Mouse (Mus musculus): ENCODE data around the gene Aldh1l1.

Aldh1l1 gene

GRCm38 (mm10) chr6:90486176-90486921 lies at the start of gene Aldh1l1:
TSS of gene Aldh1l1 (plus strand) at chr6:90486427.
- DNase-seq (ENCODE audit: low read depth), result no peak

DNA sequence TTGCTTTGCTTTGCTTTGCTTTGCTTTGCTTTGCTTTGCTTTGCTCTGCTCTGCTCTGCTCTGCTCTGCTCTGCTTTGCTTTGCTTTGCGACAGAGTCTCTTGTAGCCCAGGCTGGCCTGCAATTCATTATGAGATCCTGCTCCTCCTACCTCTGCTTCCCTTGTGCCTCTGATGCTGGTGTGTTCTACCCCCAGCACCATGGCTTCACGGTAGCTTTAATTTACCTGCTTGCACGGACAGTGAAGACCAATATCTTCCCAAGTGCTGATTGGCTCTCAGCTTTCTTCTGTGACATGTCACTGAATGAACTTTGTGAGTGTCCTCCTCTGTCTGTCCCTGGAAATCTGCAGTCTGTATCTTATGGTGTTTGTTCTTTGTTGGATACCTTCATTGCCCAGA lies 49.2 kb upstream of the Aldh1l1 start:
- no peak for DNase-seq (ENCODE audit: low read depth)

DNA sequence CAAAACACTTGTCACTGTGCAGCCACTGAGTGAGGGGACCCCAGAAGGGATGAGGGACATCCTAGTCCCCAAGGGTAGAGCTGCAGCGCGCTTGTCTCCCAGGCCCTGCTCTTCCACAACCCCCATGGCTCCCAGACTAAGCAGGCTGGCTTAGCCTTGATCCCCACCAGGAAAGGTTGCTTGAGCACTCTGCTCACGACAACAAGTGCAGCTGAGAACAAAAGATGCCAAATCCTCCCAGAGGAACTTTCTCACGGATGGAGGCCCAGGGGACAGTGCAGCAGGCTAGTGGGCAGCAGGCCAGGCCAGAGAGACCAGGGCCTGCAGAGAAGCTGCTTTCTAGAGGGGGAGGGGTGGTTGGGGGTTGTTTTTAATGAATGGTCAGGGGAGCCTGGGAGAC lies 39.3 kb upstream of the Aldh1l1 start:
- DNase-seq (ENCODE audit: low read depth), result no peak

GRCm38 (mm10) chr6:90450179-90450578 lies 36.0 kb upstream of the Aldh1l1 start:
- peak; percentile 89 for DNase-seq (ENCODE audit: low read depth)

DNA sequence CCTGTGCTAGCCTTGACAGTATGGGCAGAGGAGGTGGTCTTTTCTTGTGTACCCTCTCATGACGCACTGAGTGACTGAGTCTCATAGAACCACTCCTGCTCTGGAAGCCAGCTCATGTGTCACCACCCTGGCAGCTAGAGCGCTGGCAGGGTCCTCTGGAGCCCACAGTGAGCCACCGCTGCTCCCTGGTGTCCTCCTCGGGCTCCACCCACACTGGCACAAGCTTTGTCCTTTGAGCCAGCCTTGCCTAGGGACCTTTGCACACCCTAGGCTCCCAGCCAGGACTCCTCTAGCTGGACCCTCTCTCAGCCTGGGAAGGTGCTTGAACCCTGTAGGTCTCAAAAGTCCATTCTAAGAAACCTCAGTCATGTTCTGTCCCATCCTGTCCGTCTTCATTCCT lies 35.5 kb upstream of the Aldh1l1 start:
- DNase-seq (ENCODE audit: low read depth), result no peak

- DNase-seq (ENCODE audit: low read depth), result no peak
Measured at GRCm38 (mm10) chr6:90451512-90451911, 34.7 kb upstream of the Aldh1l1 start.

GRCm38 (mm10) chr6:90452603-90453002 lies 33.6 kb upstream of the Aldh1l1 start:
- no peak for DNase-seq (ENCODE audit: low read depth)

DNA sequence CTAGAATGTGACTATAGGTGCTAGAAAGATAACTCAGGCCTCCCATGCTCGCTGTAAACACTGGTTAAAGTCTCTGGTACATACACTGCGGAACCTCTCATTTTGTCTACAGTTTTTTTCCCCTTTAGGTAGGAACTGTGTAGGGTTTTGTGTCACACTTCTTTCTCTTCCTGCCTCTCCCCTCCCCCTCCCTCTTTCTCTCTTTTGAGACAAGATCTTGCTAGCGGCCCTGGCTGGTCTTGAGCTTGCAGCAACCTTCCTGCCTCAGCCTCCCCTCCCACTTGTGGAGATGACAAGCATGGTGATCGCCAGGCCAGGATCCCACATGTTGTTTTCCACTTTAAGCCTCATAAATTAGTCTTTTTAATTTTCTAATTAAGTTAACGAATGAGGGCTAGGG lies 32.5 kb upstream of the Aldh1l1 start:
- DNase-seq (ENCODE audit: low read depth), result no peak

GRCm38 (mm10) chr6:90457421-90457820 lies 28.8 kb upstream of the Aldh1l1 start:
- DNase-seq (ENCODE audit: low read depth), result no peak

- DNase-seq (ENCODE audit: low read depth), result no peak
Measured at GRCm38 (mm10) chr6:90461181-90461580, 25.0 kb upstream of the Aldh1l1 start.

- DNase-seq (ENCODE audit: low read depth), result no peak
Measured at GRCm38 (mm10) chr6:90461771-90462170, 24.5 kb upstream of the Aldh1l1 start.

DNA sequence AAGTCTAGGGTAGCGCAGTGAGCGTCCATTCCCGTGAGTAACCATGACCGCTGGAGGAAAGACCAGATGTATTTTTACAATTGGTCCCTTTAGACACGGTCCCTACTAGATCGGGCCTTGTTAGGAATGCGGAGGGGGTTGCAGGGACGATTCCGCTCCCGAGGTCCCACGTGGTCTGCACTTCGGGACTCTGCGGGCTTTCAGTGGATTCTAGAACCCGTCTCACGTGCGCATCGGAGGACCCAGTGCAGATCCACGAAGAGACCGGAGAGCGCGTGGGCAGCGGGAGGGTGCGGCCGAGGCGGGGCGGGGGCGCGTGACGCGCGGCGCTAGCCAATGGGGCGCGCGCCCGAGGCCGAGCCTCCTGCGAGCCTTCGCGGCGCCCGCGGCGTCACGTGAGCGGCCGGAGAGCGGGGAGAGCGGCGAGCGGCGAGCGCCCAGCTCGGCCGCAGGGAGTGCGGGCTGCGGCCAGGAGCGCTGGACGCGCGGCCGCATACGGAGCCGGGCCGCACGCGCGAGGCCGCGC lies 24.0 kb upstream of the Aldh1l1 start, which contains the start of gene Klf15:
Gene Klf15 (plus strand): TSS at position 396 of the 526 bp plus-strand sequence.
- DNase-seq (ENCODE audit: low read depth), result no peak

DNA sequence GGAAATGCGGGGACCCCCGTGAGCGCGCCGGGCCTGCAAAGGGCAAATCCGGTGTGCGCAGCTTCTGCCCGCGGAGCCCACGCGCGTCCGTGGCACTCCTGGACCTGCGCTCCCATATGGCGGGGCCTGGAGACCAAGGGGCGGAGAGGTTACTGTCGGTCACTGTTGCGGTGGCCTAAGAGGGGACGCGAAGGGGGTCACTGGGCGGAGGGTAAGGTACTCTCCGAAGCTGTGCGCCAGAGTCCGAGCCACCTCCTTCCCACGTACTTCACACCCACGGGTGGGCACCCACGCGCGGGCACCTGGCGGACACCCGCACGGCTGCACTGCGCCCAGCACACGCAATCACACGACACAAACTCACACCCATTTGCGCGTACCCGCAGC lies 23.4 kb upstream of the Aldh1l1 start:
- no peak for DNase-seq (ENCODE audit: low read depth)

DNA sequence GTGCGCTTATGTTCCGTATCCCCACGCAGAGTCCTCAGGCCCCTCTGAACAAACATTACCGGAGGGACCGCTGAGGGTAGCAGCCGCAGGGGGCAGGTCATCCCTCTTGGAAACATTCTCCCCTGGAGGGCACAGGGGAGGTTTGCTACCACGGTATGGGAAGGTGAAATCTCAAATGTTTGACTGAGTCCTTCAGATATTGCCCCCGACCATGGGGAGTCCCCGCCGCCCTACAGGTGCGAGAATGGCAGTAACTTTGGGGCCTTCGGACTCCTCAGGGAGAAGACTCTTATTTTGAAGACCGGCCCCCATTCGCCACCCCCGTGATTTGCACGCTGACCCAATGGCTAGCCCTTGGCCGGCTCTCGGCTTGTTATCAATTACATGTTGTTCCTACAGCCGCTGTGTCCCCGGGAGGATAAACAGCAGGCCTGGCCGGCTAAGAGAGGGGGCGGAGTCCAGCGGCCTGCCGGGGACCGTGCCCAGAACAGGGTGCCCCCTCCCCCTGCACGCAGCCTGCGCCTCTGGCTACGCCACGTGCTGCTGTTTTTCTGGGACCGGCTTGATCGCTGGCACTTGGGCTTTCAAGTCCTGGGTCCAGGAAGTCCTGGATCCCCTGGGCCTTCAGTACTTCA lies 22.9 kb upstream of the Aldh1l1 start:
- no peak for DNase-seq (ENCODE audit: low read depth)

- DNase-seq (ENCODE audit: low read depth), result no peak
Measured at GRCm38 (mm10) chr6:90463890-90464421, 22.3 kb upstream of the Aldh1l1 start.

DNA sequence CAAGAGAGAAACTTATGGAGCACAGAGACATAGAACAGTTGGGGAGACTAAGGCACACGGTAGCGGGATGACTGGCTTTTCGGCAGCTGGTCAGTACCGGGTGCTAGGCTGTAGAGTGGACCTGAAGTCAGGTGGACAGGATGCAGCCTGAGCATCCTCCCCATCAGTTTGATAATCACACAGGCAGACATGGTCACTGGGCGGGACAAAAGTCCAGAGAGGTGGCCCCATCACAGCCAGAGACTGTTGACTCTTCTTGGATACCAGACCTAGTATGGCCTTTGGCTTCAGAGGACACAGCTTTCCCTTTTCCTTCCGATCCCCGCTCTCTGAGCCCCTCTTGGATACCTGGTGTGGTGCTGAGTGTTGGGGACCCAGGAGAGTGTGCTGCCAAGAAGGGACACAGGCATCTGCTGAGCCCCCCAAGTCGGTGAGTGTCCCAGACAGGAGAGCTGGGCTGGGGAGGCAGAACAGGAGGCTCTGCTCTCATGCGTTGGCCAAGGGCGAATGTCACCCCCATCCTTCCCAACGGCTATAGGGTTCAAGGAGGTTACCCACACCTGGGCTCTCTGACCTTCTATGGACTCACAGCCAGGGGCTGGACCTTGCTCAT lies 21.1 kb upstream of the Aldh1l1 start:
- DNase-seq (ENCODE audit: low read depth), result no peak

GRCm38 (mm10) chr6:90466079-90466478 lies 20.1 kb upstream of the Aldh1l1 start:
- peak; percentile 79 for DNase-seq (ENCODE audit: low read depth)

DNA sequence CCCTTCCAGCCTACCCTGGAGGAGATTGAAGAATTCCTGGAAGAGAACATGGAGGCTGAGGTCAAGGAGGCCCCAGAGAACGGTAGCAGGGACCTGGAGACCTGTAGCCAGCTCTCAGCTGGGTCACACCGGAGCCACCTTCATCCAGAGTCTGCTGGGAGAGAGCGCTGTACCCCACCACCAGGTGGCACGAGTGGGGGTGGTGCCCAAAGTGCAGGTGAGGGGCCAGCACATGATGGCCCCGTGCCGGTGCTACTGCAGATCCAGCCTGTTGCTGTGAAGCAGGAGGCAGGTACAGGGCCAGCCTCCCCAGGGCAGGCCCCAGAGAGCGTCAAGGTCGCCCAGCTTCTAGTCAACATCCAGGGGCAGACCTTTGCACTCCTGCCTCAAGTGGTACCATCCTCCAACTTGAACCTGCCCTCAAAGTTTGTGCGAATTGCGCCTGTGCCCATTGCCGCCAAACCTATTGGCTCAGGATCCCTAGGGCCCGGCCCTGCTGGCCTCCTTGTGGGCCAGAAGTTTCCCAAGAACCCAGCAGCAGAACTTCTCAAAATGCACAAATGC lies 19.3 kb upstream of the Aldh1l1 start:
- DNase-seq (ENCODE audit: low read depth), result no peak

GRCm38 (mm10) chr6:90468216-90468615 lies 18.0 kb upstream of the Aldh1l1 start:
- no peak for DNase-seq (ENCODE audit: low read depth)

- no peak for DNase-seq (ENCODE audit: low read depth)
Measured at GRCm38 (mm10) chr6:90469041-90469440, 17.2 kb upstream of the Aldh1l1 start.

- DNase-seq (ENCODE audit: low read depth), result no peak
Measured at GRCm38 (mm10) chr6:90470255-90470654, 16.0 kb upstream of the Aldh1l1 start.

DNA sequence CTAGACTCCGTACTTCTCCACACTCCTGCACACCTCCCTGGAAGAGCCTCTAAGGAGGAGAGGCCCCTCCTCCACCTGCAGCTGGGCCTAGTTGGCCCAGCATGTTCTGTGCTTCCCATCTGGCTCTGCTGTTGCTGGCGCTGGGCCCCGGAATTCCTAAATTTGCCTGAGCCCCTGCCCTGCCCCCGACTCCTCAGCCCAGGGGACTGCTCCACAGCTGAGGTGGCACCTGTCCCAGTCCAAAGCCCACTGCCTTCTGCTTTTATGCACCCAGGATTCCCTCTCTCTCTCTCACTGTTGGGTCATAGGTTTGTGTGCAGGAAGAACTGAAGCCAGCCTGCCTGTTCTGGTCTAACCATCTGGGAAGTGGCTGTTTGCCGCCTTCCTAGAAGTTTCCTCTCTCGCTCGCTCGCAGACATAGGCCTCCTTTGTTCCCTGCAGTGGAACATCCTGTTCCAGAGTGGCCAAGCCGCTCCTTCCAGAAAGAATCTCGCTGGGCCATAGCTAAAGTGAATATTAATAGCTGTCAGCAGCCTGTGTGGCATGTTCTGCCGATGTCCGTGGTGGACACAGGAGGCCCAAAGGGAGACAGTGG lies 15.2 kb upstream of the Aldh1l1 start:
- DNase-seq (ENCODE audit: low read depth), result peak; percentile 19
